Mouse (Mus musculus): ENCODE measurements around the gene Gh. TPM values are rescaled to one million over a fixed set of nuclear protein-coding genes. Genes with fewer than 3 reads are reported as not detected.
"Not testable (repeated sequence)": the region's sequence is repeated elsewhere in the genome, so short reads cannot be mapped to it uniquely, and the experiment has no call there.

Gene Gh
- polyA plus RNA-seq (2014; fragmentation: Nextera tagmentation; extraction: Ambion mirVana), result not detected in 2 replicates

DNA sequence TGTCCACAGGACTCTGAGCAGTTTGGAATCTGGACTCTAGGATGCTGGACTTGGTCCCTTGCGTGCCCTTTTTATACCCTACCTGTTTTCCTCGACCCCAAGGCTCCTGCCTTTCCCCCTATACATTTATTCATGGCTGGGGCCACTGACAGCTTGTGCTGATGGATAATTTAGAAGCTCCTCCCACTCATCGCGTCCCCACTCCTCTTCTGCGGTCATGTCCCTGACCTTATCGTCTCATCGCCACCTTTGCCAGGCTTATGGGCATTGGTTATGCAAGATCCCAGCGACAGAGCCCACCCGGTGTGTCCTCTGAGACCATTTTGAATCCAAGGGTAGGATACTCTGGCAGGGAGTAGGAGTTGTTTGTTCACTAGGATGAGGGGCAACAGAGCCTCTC, at the start of gene Gh:
TSS of gene Gh (minus strand) at position 101 of the 400 bp plus-strand sequence.
- H3K4me1 ChIP-seq (replicated peaks; ENCODE audit: control insufficient read depth, insufficient read depth, low read length), result no peaks in the 10 kb centered on the region
- DNase-seq (ENCODE audit: low spot score) (no peak), ATAC-seq (replicated peaks; ENCODE audit: low FRiP score, low TSS enrichment, low read depth) (no peak)
- no peak within 1 kb of the TSS for H3K4me3 ChIP-seq (ENCODE audit: low read depth, low read length)
- no peaks in the 10 kb centered on the region for H3K36me3 ChIP-seq (ENCODE audit: control insufficient read depth, insufficient read depth, low read length)
- H3K27me3 ChIP-seq (replicated peaks; ENCODE audit: control insufficient read depth, insufficient read depth, low read length), result no peaks in the 10 kb centered on the region
- H3K9me3 ChIP-seq (ENCODE audit: control insufficient read depth, low read length), result no peaks in the 10 kb centered on the region
- H3K9ac ChIP-seq (ENCODE audit: low read length), result no peak within 1 kb of the TSS
- WGBS, result 79% methylated on average over 9 of the region's 9 CpGs
- no peak within 1 kb of the TSS for H3K27ac ChIP-seq (ENCODE audit: low read depth)
- no peak within 1 kb of the TSS for H3K4me2 ChIP-seq (ENCODE audit: low read length)

DNA sequence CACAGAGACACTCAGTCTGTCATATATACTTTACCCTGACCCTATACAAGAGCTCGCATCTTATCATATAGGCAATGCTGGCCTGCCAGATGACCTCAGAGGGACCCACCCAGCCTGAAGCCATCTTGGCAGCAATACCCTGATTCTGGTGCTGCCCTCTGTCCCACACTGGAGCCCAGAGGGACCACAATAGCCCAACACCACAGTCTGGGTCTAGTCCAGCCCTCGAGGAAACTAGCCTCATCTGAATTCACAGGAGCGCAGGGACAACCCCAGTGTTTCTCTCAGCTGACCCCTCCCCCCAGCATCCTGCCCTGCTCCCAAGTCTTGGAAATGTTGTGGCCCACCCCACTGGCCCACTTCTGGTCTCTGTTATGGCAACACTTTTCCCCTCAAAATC, 49.6 kb upstream of the Gh start:
- Histone ChIP-seq H3K9me3 (ENCODE audit: control insufficient read depth, low read length) (no peaks in the 10 kb centered on the region), H3K27ac (ENCODE audit: low read depth) (no peak overlapping the region), H3K4me1 (replicated peaks; ENCODE audit: control insufficient read depth, insufficient read depth, low read length) (no peaks in the 10 kb centered on the region), H3K4me3 (ENCODE audit: low read depth, low read length) (no peak overlapping the region), H3K27me3 (replicated peaks; ENCODE audit: control insufficient read depth, insufficient read depth, low read length) (no peaks in the 10 kb centered on the region), H3K4me2 (ENCODE audit: low read length) (no peak overlapping the region), H3K9ac (ENCODE audit: low read length) (no peak overlapping the region), H3K36me3 (ENCODE audit: control insufficient read depth, insufficient read depth, low read length) (no peaks in the 10 kb centered on the region)
- DNase-seq (ENCODE audit: low spot score) (no peak), ATAC-seq (replicated peaks; ENCODE audit: low FRiP score, low TSS enrichment, low read depth) (no peak)
- 61% methylated on average over 3 of the region's 3 CpGs for WGBS

DNA sequence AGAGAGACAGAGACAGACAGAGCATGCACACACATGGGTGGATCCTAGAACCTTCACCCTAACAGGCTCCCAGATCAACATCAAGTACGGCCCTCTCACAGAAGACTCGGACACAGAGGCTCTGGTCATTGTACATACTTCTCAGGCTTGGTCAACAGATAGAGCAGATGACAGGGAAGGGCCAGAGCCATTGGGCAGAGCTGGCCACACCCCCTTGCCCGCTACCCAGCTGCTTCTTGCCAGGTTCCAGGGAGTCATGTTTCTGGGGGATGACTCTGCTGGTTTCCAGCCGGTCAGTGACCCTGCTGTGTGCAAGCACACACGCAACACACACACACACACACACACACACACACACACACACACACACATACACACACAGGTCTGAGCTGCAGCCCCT, 49.2 kb upstream of the Gh start:
- H3K4me2 ChIP-seq (ENCODE audit: low read length), result no peak overlapping the region
- WGBS, result 31% methylated on average over 5 of the region's 5 CpGs
- H3K27ac ChIP-seq (ENCODE audit: low read depth), result no peak overlapping the region
- no peaks in the 10 kb centered on the region for H3K36me3 ChIP-seq (ENCODE audit: control insufficient read depth, insufficient read depth, low read length)
- H3K4me1 ChIP-seq (replicated peaks; ENCODE audit: control insufficient read depth, insufficient read depth, low read length), result no peaks in the 10 kb centered on the region
- no peak for DNase-seq (ENCODE audit: low spot score)
- no peak overlapping the region for H3K9ac ChIP-seq (ENCODE audit: low read length)
- ATAC-seq (replicated peaks; ENCODE audit: low FRiP score, low TSS enrichment, low read depth), result no peak
- no peaks in the 10 kb centered on the region for H3K27me3 ChIP-seq (replicated peaks; ENCODE audit: control insufficient read depth, insufficient read depth, low read length)
- H3K9me3 ChIP-seq (ENCODE audit: control insufficient read depth, low read length), result no peaks in the 10 kb centered on the region
- no peak overlapping the region for H3K4me3 ChIP-seq (ENCODE audit: low read depth, low read length)

GRCm38 (mm10) chr11:106349772-106350171, 48.1 kb upstream of the Gh start:
- no peak for DNase-seq (ENCODE audit: low spot score)
- no peaks in the 10 kb centered on the region for H3K27me3 ChIP-seq (replicated peaks; ENCODE audit: control insufficient read depth, insufficient read depth, low read length)
- no peaks in the 10 kb centered on the region for H3K4me1 ChIP-seq (replicated peaks; ENCODE audit: control insufficient read depth, insufficient read depth, low read length)
- no peak overlapping the region for H3K4me2 ChIP-seq (ENCODE audit: low read length)
- no peak overlapping the region for H3K27ac ChIP-seq (ENCODE audit: low read depth)
- H3K9ac ChIP-seq (ENCODE audit: low read length), result no peak overlapping the region
- no peaks in the 10 kb centered on the region for H3K9me3 ChIP-seq (ENCODE audit: control insufficient read depth, low read length)
- no peaks in the 10 kb centered on the region for H3K36me3 ChIP-seq (ENCODE audit: control insufficient read depth, insufficient read depth, low read length)
- no peak overlapping the region for H3K4me3 ChIP-seq (ENCODE audit: low read depth, low read length)
- 76% methylated on average over 6 of the region's 6 CpGs for WGBS
- no peak for ATAC-seq (replicated peaks; ENCODE audit: low FRiP score, low TSS enrichment, low read depth)

- no peak overlapping the region for H3K4me2 ChIP-seq (ENCODE audit: low read length)
- no peaks in the 10 kb centered on the region for H3K36me3 ChIP-seq (ENCODE audit: control insufficient read depth, insufficient read depth, low read length)
- DNase-seq (ENCODE audit: low spot score), result no peak
- WGBS, result 24% methylated on average over 6 of the region's 6 CpGs
- H3K4me3 ChIP-seq (ENCODE audit: low read depth, low read length), result no peak overlapping the region
- no peaks in the 10 kb centered on the region for H3K27me3 ChIP-seq (replicated peaks; ENCODE audit: control insufficient read depth, insufficient read depth, low read length)
- H3K9me3 ChIP-seq (ENCODE audit: control insufficient read depth, low read length), result no peaks in the 10 kb centered on the region
- no peak overlapping the region for H3K9ac ChIP-seq (ENCODE audit: low read length)
- ATAC-seq (replicated peaks; ENCODE audit: low FRiP score, low TSS enrichment, low read depth), result no peak; the same call in 1 of the 2 replicates
- no peaks in the 10 kb centered on the region for H3K4me1 ChIP-seq (replicated peaks; ENCODE audit: control insufficient read depth, insufficient read depth, low read length)
- H3K27ac ChIP-seq (ENCODE audit: low read depth), result no peak overlapping the region
Measured at GRCm38 (mm10) chr11:106344910-106345309, 43.2 kb upstream of the Gh start.

GRCm38 (mm10) chr11:106340990-106341520, 39.4 kb upstream of the Gh start:
- DNase-seq (ENCODE audit: low spot score) (no peak), ATAC-seq (replicated peaks; ENCODE audit: low FRiP score, low TSS enrichment, low read depth) (no peak)
- WGBS, result 79% methylated on average over 9 of the region's 9 CpGs
- H3K9ac ChIP-seq (ENCODE audit: low read length), result no peak overlapping the region
- H3K4me2 ChIP-seq (ENCODE audit: low read length), result no peak overlapping the region
- H3K27me3 ChIP-seq (replicated peaks; ENCODE audit: control insufficient read depth, insufficient read depth, low read length), result no peaks in the 10 kb centered on the region
- no peak overlapping the region for H3K4me3 ChIP-seq (ENCODE audit: low read depth, low read length)
- H3K4me1 ChIP-seq (replicated peaks; ENCODE audit: control insufficient read depth, insufficient read depth, low read length), result no peaks in the 10 kb centered on the region
- no peaks in the 10 kb centered on the region for H3K9me3 ChIP-seq (ENCODE audit: control insufficient read depth, low read length)
- no peak overlapping the region for H3K27ac ChIP-seq (ENCODE audit: low read depth)
- H3K36me3 ChIP-seq (ENCODE audit: control insufficient read depth, insufficient read depth, low read length), result no peaks in the 10 kb centered on the region

DNA sequence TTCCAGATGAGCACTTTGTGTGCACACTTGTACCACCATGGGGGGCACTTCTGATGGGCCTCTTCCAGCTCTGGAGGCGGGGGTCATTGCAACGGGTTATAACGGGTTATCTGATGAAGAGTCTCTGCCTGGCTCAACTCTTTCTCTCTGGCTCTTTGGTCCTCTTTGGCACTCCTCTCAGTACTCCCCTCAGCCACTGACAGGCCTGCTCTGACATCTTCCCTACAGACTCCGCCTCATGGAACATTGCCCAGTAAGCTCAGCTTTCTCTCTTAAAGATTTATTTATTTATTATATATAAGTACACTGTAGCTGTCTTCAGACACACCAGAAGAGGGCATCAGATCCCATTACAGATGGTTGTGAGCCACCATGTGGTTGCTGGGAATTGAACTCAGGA, 37.7 kb upstream of the Gh start:
- H3K4me2 ChIP-seq (ENCODE audit: low read length); H3K4me1 ChIP-seq (replicated peaks; ENCODE audit: control insufficient read depth, insufficient read depth, low read length); H3K9ac ChIP-seq (ENCODE audit: low read length); DNase-seq (ENCODE audit: low spot score); ATAC-seq (replicated peaks; ENCODE audit: low FRiP score, low TSS enrichment, low read depth); H3K36me3 ChIP-seq (ENCODE audit: control insufficient read depth, insufficient read depth, low read length); H3K27me3 ChIP-seq (replicated peaks; ENCODE audit: control insufficient read depth, insufficient read depth, low read length); H3K9me3 ChIP-seq (ENCODE audit: control insufficient read depth, low read length); H3K4me3 ChIP-seq (ENCODE audit: low read depth, low read length); H3K27ac ChIP-seq (ENCODE audit: low read depth): not testable (repeated sequence)
- 80% methylated on average over 4 of the region's 4 CpGs for WGBS

GRCm38 (mm10) chr11:106338870-106339269, 37.2 kb upstream of the Gh start:
- 76% methylated on average over 7 of the region's 7 CpGs for WGBS
- ATAC-seq (replicated peaks; ENCODE audit: low FRiP score, low TSS enrichment, low read depth), result no peak

GRCm38 (mm10) chr11:106338029-106338428, 36.4 kb upstream of the Gh start:
- Histone ChIP-seq H3K36me3 (ENCODE audit: control insufficient read depth, insufficient read depth, low read length) (no peaks in the 10 kb centered on the region), H3K27me3 (replicated peaks; ENCODE audit: control insufficient read depth, insufficient read depth, low read length) (no peaks in the 10 kb centered on the region), H3K9ac (ENCODE audit: low read length) (no peak overlapping the region), H3K27ac (ENCODE audit: low read depth) (no peak overlapping the region), H3K4me3 (ENCODE audit: low read depth, low read length) (no peak overlapping the region), H3K4me1 (replicated peaks; ENCODE audit: control insufficient read depth, insufficient read depth, low read length) (no peaks in the 10 kb centered on the region), H3K4me2 (ENCODE audit: low read length) (no peak overlapping the region), H3K9me3 (ENCODE audit: control insufficient read depth, low read length) (no peaks in the 10 kb centered on the region)
- no peak for DNase-seq (ENCODE audit: low spot score)
- WGBS, result 74% methylated on average over 5 of the region's 5 CpGs
- no peak for ATAC-seq (replicated peaks; ENCODE audit: low FRiP score, low TSS enrichment, low read depth)

More at GRCm38 (mm10) chr11:106338870-106339269, 37.2 kb upstream of the Gh start:
- Histone ChIP-seq H3K27ac (ENCODE audit: low read depth) (no peak overlapping the region), H3K36me3 (ENCODE audit: control insufficient read depth, insufficient read depth, low read length) (no peaks in the 10 kb centered on the region), H3K4me1 (replicated peaks; ENCODE audit: control insufficient read depth, insufficient read depth, low read length) (no peaks in the 10 kb centered on the region), H3K4me2 (ENCODE audit: low read length) (no peak overlapping the region), H3K27me3 (replicated peaks; ENCODE audit: control insufficient read depth, insufficient read depth, low read length) (no peaks in the 10 kb centered on the region), H3K9me3 (ENCODE audit: control insufficient read depth, low read length) (no peaks in the 10 kb centered on the region), H3K9ac (ENCODE audit: low read length) (no peak overlapping the region), H3K4me3 (ENCODE audit: low read depth, low read length) (no peak overlapping the region)
- no peak for DNase-seq (ENCODE audit: low spot score)

Data from intestine, embryonic 14.5 days (tissue).